Mouse (Mus musculus) thymus, adult 2 months (tissue): Measurements from ENCODE around the gene Pde5a. TPM values are rescaled to one million over a fixed set of nuclear protein-coding genes. Genes with fewer than 3 reads are reported as not detected.

ENCODE experiments used
- DNase-seq: peaks from one replicate; pipeline ENCODE4 v3.0.0; 2021
- H3K27ac ChIP-seq: fragments of 200-500 bp; 2 replicates; pipeline ENCODE4 v1.5.1; 2012; ENCODE audit warnings: low read length, control low read depth; ENCODE audit not compliant: control insufficient read depth, insufficient read depth
- H3K27me3 ChIP-seq: fragments of 200-500 bp; 2 replicates; pipeline ENCODE4 v1.6.1; 2012; ENCODE audit warnings: mild to moderate bottlenecking, low read length, moderate library complexity, mixed read lengths; ENCODE audit not compliant: control insufficient read depth, insufficient read depth
- H3K36me3 ChIP-seq: fragments of 200-500 bp; 2 replicates; pipeline ENCODE4 v1.6.1; 2012; ENCODE audit warnings: mild to moderate bottlenecking, low read length, moderate library complexity; ENCODE audit not compliant: control insufficient read depth, insufficient read depth
- H3K4me1 ChIP-seq: fragments of 200-500 bp; replicated peaks from 2 replicates; pipeline ENCODE4 v1.6.1; 2012; ENCODE audit warnings: low read length; ENCODE audit not compliant: control insufficient read depth, insufficient read depth
- H3K4me3 ChIP-seq: fragments of 200-500 bp; 2 replicates; pipeline ENCODE4 v1.5.1; 2012; ENCODE audit warnings: mild to moderate bottlenecking, low read length, control low read depth, moderate library complexity; ENCODE audit not compliant: control insufficient read depth, insufficient read depth
- CTCF ChIP-seq: fragments of 200-500 bp; IDR thresholded peaks from 2 replicates; pipeline ENCODE4 v1.5.1; 2012; ENCODE audit warnings: mild to moderate bottlenecking, control low read depth, low read length, moderate library complexity, borderline replicate concordance; ENCODE audit not compliant: control insufficient read depth, poor library complexity, insufficient read depth; ENCODE audit errors: extremely low read depth
- POLR2A ChIP-seq: fragments of 200-500 bp; IDR thresholded peaks from 2 replicates; pipeline ENCODE4 v1.6.1; 2012; ENCODE audit warnings: mild to moderate bottlenecking, low read length, control low read depth, moderate library complexity; ENCODE audit not compliant: control insufficient read depth, poor library complexity, insufficient read depth; ENCODE audit errors: extremely low read depth
- WGBS: fragments of 180-500 bp; shearing (Covaris S2); methylation state at CpG from one replicate; pipeline ENCODE4 v1.1.7; 2018; 5-methylcytosine and 5-hydroxymethylcytosine counted together
- polyA plus RNA-seq: library from polyadenylated mRNA; depleted of rRNA; stranded (reverse); fragments of >200 nt; gene quantifications from 2 replicates; pipeline ENCODE4 v1.2.3, GENCODE M21; 2012; rRNA removed

Pde5a gene
- polyA plus RNA-seq, 1 experiment = 2.6 TPM

DNA sequence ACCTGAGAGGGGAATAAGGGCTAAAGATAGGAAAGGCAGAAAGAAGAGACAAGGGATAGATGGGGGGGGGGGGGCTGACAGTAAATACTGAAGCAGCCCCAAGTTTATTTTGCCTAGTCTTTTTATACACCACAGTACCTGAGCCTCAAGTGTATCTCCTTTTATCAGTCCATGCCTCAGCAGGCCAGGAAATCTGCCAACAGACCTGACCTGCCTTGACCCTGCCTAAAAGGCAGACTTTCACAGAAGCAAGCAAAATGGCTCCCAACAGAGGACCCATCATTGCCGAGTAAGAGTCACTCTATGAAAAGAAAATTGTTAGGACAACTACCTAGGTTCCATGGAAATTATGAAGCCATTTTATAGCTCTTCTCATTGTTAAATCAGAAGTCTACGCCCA, 179.1 kb downstream of the Pde5a start:
- Histone ChIP-seq H3K27me3 (no peaks in the 10 kb centered on the region), H3K27ac (no peak overlapping the region)

More for the DNA sequence above, 179.1 kb downstream of the Pde5a start:
- 97% methylated on average over 2 of the region's 2 CpGs for WGBS
- TF ChIP-seq POLR2A (no peak), CTCF (no peak)
- DNase-seq = no peak
- no peaks in the 10 kb centered on the region for H3K36me3 ChIP-seq
- H3K4me1 ChIP-seq = no peaks in the 10 kb centered on the region
- no peak overlapping the region for H3K4me3 ChIP-seq

Other genes with a start within 250 kb of the Pde5a start
- 5.2 and 6.4 TPM in 2 replicates for gene Fnbp1l, start 109.2 kb upstream of the Pde5a start, polyA plus RNA-seq
- gene Fabp2, start 166.1 kb downstream of the Pde5a start, polyA plus RNA-seq = 0.18 TPM in 1 of 2 replicates, not detected in the other
- not detected in 2 replicates for gene Gm10959, start 190.4 kb downstream of the Pde5a start, polyA plus RNA-seq
- gene 1810037I17Rik, start 195.3 kb downstream of the Pde5a start, polyA plus RNA-seq = 27.1 and 35.8 TPM in 2 replicates